Mouse (Mus musculus): ENCODE data around the gene Osbp.
"Not testable (repeated sequence)": the region's sequence is repeated elsewhere in the genome, so short reads cannot be mapped to it uniquely, and the experiment has no call there.

Gene Osbp

GRCm38 (mm10) chr19:11965023-11965942 lies at the start of gene Osbp:
Gene Osbp, plus strand, starts transcription at chr19:11965941.
- peak; percentile 97 to 100 for DNase-seq (ENCODE audit: low spot score in 2 of 2)

DNA sequence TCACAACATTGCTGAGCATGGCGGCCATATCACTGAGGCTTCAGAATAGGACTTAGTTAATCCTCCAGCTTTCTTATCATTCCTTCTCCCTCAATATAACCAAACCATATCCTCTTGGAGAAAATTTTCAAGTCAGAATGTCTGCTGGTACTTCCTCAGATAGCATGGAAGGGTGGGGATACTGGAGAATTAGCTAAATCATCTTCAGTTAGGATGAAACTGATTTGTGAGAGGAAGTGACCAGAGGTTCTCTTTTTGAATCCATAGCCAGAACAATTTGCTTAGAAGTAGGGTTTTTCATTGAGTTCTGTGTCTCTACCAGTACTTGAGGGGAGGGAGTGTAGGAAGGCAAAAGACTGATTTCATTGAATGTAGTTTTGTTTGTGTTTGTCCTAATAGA lies 43.7 kb upstream of the Osbp start:
- DNase-seq (ENCODE audit: low spot score in 2 of 2): no peak

DNA sequence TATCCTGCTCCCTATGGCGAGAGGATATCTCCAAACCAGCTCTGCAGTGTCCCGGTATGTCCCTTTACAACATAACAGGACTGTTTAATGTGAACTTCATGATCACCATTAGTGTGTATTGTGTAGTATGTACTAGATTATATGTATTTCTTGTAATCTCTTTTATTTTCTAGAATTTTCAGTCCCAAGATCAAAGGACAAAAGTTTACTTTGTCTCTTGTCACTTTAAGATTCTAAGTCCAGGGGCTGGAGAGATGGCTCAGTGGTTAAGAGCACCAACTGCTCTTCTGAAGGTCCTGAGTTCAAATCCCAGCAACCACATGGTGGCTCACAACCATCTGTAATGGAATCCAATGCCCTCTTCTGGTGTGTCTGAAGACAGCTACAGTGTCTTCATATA lies 43.2 kb upstream of the Osbp start:
- DNase-seq (ENCODE audit: low spot score in 2 of 2): not testable (repeated sequence)

- no peak for DNase-seq (ENCODE audit: low spot score in 2 of 2)
These were observed 39.4 kb upstream of the Osbp start for GRCm38 (mm10) chr19:11926380-11926779.

DNA sequence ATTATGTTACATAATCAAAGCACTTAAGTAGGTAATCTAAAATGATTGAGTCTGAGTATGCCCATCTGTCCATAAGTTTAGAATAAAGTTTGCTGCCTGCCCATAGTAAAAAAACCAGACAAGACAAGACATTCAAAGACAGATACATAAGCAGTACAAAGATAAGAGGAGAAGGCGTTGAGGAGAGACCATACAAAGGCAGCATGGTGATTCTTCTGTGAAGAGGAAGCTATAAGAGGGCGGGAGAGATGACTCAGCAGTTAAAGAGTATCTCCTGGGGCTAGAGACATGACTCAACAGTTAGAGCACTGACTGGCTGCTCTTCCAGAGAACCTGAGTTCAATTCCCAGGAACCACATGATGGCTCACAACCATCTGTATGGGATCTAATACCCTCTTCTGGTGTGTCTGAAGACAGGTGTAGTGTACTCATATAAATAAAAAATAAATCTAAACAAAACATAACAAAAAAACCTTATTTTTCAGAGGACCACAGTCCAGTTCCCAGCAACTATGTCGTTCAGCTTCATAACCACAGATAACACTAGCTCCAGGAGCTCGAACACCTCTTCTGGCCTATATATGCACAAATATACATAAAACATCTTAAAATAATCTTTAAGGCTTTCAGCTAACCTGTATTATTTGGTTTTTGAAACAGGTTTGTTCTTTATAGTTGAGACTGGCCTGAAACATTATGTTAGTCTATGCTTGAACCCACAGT lies 37.6 kb upstream of the Osbp start:
- no peak for DNase-seq (ENCODE audit: low spot score in 2 of 2)

DNA sequence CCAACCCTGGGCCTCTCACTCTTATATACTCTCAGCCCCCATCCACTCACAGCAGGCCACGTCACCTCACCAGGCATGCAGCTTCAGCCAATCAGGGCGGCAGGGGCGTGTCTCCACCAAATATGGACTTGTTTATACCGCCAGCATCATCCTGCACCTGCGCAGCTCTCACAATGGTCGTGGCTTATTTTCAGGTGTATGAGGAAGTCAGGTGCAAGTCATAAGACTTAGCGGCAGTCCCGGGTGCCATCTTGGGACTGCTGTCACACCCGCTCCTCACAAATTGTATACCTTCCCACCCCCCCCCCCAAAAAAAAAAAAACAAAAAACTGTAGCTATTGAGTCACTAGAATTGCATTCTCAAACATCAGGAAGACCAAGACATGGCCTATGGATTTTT lies 19.3 kb upstream of the Osbp start:
- DNase-seq (ENCODE audit: low spot score in 2 of 2): not testable (repeated sequence)

- DNase-seq (ENCODE audit: low spot score in 2 of 2): no peak
These were observed 15.9 kb upstream of the Osbp start for GRCm38 (mm10) chr19:11949878-11950277.

DNA sequence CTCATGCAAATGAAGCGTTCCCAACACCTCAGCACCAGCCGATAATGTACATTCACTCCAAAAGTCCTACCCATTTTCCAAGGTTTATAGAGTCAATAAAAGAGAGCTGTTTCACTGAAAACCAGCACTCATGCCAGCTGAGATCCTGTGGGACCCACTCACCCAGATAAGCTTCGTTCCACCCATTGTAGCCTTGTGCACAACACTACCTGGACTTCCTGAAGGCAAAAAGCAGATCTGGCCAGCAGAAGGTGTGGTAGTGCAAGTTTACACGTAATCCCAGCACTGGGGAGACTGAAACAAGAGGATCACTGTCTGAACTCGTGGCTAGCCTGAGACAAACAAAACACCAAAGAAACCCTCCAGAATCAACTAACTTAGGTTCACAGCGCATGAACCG lies 15.0 kb upstream of the Osbp start:
- DNase-seq (ENCODE audit: low spot score in 2 of 2): no peak

DNA sequence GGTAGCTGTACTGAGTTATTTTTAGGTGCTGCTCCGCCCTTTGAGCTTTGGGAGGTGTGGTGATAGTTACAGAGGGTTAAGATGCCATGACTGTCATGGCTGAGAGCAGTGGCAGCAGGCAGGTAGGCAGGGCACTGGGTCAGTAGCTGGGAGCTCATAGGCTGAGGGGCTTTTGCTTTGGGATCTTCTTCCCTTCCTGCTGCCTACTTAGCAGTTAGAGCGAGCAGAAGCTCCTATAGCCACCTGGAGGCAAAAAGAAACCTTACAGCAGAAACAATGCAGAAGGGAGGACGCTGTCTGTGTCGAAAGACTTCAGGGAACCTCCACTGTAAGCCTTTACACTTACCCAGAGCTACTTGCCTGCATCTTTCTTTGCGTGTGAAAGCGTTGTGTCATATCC lies 11.5 kb upstream of the Osbp start:
- no peak for DNase-seq (ENCODE audit: low spot score in 2 of 2)

DNA sequence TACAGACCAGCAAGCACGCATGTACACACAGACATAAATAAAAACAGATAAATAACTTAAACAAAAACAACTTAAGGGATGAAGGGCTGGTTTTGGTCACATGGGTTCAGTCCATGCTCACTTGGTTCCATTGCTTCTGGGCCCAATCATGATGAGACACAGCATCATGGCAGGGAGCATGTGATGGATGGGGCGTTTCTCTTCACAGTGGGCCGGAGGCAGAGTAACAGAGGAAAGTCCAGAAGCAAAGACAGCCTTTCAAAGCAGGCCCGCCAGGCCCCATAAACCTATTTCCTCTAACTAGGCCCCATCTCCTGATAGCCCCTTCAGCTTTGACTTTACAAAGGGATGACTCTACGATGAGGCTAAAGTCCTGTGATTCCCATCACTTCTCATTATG lies 9.1 kb upstream of the Osbp start:
- no peak for DNase-seq (ENCODE audit: low spot score in 2 of 2)

GRCm38 (mm10) chr19:11957396-11957795 lies 8.3 kb upstream of the Osbp start:
- no peak for DNase-seq (ENCODE audit: low spot score in 2 of 2)

GRCm38 (mm10) chr19:11957846-11958245 lies 7.9 kb upstream of the Osbp start:
- DNase-seq (ENCODE audit: low spot score in 2 of 2): no peak

- no peak for DNase-seq (ENCODE audit: low spot score in 2 of 2)
These were observed 1.5 kb upstream of the Osbp start for GRCm38 (mm10) chr19:11964266-11964665.

DNA sequence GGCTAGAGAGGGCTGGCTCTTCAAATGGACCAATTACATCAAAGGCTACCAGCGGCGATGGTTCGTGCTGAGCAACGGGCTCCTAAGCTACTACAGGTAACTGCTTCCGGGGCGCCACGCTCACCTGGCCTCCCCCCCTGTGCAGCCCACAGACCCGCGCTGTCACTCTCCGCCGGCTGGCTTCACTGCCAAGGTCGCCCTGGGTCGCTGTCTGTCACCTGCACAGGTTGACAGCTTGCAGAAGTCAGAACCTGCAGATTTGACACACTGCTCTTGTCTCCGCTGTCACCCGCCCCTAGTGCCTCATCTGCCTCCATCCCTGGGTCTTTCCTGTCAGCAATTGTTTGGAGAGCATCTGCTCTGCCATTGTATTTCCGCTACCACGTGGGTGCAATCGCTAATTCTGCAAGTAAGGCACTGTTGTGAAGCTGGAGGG lies 478 bp downstream of the Osbp start:
- DNase-seq (ENCODE audit: low spot score in 2 of 2): peak in 1 of 2 experiments; percentile 41

GRCm38 (mm10) chr19:11969155-11970050 lies 3.7 kb downstream of the Osbp start:
- DNase-seq (ENCODE audit: low spot score in 2 of 2): no peak

- peak in 1 of 2 experiments; percentile 10 for DNase-seq (ENCODE audit: low spot score in 2 of 2)
These were observed 7.9 kb downstream of the Osbp start for GRCm38 (mm10) chr19:11973511-11974222.

DNA sequence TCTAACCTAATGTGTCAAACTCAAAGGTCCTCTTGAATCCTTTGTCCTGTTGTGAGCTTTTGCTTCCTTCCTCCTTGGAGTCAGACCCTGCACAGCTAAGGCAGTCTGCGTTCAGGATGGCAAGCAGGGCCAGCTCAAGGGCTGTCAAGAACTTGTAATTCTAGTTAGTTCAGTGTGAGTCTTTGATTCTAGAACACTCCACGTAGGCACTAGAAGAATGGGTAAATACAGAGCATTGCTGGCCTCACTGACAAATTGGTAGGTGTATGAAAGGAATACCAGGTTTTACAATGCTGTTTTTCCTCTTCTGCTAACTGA lies 8.4 kb downstream of the Osbp start:
- peak in 1 of 2 experiments; percentile 29 for DNase-seq (ENCODE audit: low spot score in 2 of 2)

DNA sequence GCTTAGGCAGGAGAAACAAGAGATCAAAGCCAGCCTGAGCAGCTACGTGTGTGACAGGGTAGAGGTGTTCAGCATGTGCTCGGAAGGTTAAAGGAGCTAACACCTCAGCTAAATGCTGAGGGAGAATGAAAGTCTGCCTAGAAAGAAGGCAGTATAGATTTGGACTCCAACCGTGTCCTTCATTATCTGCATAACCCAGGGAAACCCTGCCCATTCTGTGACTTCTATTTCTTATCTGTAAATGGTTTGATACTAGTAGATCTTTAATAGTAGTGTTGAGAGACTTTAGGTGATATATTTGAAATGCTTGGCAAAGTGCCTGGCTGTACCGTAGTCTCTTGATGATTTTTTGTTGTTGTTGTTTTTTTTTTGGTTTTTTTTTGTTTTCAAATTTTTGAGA lies 9.9 kb downstream of the Osbp start:
- no peak for DNase-seq (ENCODE audit: low spot score in 2 of 2)

DNA sequence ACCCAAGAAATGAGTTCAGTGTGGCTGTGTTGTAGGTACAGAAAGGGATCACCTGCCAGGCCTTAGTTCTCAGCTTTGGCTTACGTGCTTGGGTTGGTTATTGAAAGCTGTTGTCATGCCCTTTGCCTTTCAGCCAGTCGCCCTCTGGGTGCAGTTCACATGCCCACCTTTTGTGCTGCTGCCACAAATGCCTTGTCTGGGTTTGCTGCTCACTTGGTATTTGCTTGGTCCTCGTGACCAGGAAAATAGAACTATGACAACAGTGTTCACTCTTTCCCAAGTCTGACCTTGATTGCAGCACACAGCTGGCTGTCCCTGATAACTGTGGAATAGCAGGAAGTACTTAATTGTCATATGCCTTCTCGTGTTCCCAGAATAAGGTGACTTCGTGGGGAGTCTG lies 11.6 kb downstream of the Osbp start:
- DNase-seq (ENCODE audit: low spot score in 2 of 2): no peak

DNA sequence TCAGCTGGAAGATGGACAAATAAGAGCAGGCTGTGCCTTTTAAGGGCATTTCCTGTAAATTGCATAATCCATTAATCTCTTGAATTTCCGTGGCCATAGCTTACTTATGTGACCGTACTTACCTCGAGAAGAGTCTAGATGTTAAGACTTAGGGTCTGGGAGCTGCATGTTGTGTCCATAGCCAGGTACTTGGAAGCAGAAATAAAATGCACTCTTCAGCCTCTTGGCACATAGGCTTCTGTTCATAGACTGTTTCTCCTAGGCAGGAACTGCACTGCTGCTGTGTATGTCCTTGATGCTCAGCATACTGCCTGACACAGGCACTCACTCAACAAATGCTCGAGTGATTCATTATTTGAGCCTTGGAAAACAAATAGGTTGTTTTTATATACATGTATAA lies 14.7 kb downstream of the Osbp start:
- DNase-seq (ENCODE audit: low spot score in 2 of 2): no peak

- DNase-seq (ENCODE audit: low spot score in 2 of 2): not testable (repeated sequence)
These were observed 18.9 kb downstream of the Osbp start for GRCm38 (mm10) chr19:11984614-11985013.

Measured in urinary bladder, adult 18-20 months (tissue).